Mouse (Mus musculus): ENCODE measurements around the gene Tmem161a.

GRCm38 (mm10) chr8:70197603-70198002, 25.4 kb downstream of the Tmem161a start:
- TF ChIP-seq CTCF (IDR thresholded peaks at IDR 0.05; ENCODE audit: extremely low read depth, insufficient read depth, low read length) (no peak), POLR2A (IDR thresholded peaks at IDR 0.05; ENCODE audit: extremely low read depth, insufficient read depth, low read length) (no peak)

Data from cortical plate, adult 2 months (tissue).